Mouse (Mus musculus) left cerebral cortex, postnatal 14 days (tissue): ENCODE data around the gene Efemp2. TPM values are rescaled to one million over a fixed set of nuclear protein-coding genes. Genes with fewer than 3 reads are reported as not detected.
A peak's percentile ranks its signal among the peaks of the same experiment; 100 is the strongest.

Experiments
- DNase-seq, 2 experiments: peaks; one replicate each; pipeline ENCODE4 v3.0.0; 2021 to 2022; ENCODE audit warnings: low spot score in 2 of 2, mixed read lengths in 1 of 2
- intact Hi-C: fragments of 180-260 bp; cut with DNase I; formaldehyde crosslinking; loops from one replicate; pipeline ENCODE4 v1.15.1; 2025
- long read RNA-seq, 2 experiments: library from polyadenylated mRNA; stranded (forward); transcript quantifications; one replicate each; pipeline ENCODE4 v2.0.0; 2021
- total RNA-seq, 2 experiments: library from RNA; stranded (reverse); gene quantifications; 2 replicates each; pipeline ENCODE4 v1.2.3; 2021

The Efemp2 gene
- 10 to 100 TPM; 14.5 to 15.9 TPM for total RNA-seq
- long read RNA-seq, experiment 1, transcript Efemp2-204 (11 exons, 1,557 nt), result major isoform, 13 of 20 reads
- long read RNA-seq, experiment 1, partial matches to known transcripts, result 0 of 20 reads
- long read RNA-seq, experiment 1, other reads (novel, unspliced or antisense), result 6 of 20 reads
- long read RNA-seq, experiment 2, transcript Efemp2-204 (11 exons, 1,557 nt), result major isoform, 7 of 17 reads
- long read RNA-seq, experiment 2, partial matches to known transcripts, result 0 of 17 reads
- long read RNA-seq, experiment 2, other reads (novel, unspliced or antisense), result 8 of 17 reads

DNA sequence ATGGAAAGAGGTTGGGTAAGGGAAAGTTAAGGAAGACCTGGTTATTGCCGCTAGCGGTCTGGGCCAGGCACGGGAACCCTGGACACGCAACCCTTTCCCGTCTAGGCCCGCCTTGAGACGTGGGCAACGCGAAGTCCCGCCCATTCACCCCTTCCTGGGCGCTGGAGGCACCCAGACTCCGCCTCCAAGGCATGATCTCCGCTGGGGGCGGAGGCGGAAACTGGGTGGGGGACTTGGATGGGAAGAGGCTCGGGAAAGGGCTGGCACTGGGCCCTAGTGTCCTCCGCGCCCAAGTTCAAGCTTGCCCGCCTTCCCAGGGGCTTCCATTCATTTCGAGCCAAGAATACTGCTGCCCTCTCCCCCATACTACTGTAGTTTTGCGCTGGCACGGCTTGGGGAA lies at the start of gene Efemp2:
Gene Efemp2, plus strand, starts transcription at position 235 of the 400 bp plus-strand sequence.
- intact Hi-C loops, result no loop called here
- DNase-seq, result peak; percentile 50 to 71

- no peak for DNase-seq
- intact Hi-C loops, result no loop called here
Measured at GRCm38 (mm10) chr19:5424092-5424781, 49.5 kb upstream of the Efemp2 start.

GRCm38 (mm10) chr19:5424782-5425741 lies 48.7 kb upstream of the Efemp2 start, which contains the start of the genes Drap1 and AI837181:
Gene Drap1 (minus strand): TSS chr19:5424979.
Gene AI837181 (plus strand): TSS chr19:5425144.
- intact Hi-C loops, result no loop called here
- DNase-seq, result peak; percentile 93 to 95

GRCm38 (mm10) chr19:5425906-5426565 lies 47.7 kb upstream of the Efemp2 start:
- no peak for DNase-seq
- intact Hi-C loops, result no loop called here

DNA sequence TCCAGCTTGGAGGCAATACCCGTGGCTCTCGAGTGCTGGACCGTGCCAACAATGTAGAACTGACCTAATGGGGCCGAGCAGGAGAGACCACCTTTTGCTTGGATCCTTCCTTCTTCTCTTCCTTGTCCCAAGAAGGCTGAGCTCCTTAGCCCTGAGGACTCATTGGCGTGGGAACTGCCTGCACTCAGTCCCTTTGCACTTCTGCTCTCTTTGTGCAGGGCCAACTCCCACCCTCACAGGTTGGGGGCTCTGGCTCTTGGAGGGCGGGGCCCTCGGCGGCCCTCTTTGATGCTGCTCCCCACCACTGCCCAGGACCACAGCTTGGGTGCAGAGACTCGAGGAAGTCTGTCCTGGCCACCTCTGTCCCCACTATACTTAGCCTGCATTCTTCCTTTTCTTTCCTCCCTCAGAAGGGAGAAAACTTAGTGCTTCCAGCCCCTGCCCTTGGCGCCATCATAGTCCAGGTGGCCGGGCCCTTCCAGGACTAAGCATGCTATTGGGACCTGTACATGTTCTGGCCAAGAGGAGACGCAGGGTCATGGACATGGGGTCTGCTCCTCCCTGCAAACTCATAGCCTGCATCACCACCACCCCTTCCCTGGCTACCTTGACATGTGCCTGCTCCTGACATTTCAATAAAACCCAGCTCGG lies 47.0 kb upstream of the Efemp2 start:
- no peak for DNase-seq
- intact Hi-C loops, result no loop called here

DNA sequence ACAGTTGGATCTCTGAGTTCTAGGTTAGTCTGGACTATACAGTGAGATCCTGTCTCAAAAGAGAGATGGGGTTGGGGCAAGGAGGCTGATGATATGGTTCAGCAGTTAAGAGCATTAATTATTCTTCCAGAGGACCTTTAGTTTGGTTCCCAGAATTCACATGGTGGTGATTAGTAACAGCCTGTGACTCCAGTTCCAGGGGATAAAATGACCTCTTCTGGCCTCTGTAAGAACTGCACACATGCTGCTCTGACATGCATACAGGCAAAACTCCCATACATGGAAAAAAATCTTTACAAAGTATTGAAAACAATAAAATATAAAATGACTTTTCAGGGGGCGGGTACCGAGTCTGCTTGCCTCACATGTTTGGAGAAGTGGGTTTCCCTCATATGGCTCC lies 45.7 kb upstream of the Efemp2 start:
- intact Hi-C loops, result no loop called here
- no peak for DNase-seq

DNA sequence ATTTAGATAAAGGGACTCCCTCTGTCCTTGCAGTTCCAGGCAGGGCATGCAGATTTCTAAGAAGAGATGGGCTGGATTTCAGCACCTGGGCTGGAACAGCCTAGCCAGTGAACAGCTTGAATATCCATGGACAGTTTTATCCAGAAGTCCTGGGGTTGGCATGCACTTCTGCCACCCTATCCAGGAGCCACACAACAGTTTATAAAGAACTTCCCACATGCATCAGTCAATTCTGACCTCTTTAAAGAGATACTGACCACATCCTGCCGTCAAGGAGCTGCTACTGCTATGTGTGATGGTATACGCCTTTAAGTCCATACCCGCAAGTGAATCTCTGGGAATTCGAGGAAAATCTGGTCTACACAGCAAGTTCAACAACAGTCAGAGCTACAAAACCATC lies 44.5 kb upstream of the Efemp2 start:
- intact Hi-C loops, result no loop called here
- no peak for DNase-seq

- intact Hi-C loops, result loop anchor here (10.0 kb wide), 1 partner anchor 135 kb away; the partner anchor contains the start of genes Ap5b1 and Ovol1
- DNase-seq, result no peak
Measured at GRCm38 (mm10) chr19:5429806-5430205, 43.9 kb upstream of the Efemp2 start.

- DNase-seq, result no peak
- intact Hi-C loops, result loop anchor here (10.0 kb wide), 1 partner anchor 134 kb away; the partner anchor contains the start of genes Ap5b1 and Ovol1
Measured at GRCm38 (mm10) chr19:5430408-5430807, 43.3 kb upstream of the Efemp2 start.

DNA sequence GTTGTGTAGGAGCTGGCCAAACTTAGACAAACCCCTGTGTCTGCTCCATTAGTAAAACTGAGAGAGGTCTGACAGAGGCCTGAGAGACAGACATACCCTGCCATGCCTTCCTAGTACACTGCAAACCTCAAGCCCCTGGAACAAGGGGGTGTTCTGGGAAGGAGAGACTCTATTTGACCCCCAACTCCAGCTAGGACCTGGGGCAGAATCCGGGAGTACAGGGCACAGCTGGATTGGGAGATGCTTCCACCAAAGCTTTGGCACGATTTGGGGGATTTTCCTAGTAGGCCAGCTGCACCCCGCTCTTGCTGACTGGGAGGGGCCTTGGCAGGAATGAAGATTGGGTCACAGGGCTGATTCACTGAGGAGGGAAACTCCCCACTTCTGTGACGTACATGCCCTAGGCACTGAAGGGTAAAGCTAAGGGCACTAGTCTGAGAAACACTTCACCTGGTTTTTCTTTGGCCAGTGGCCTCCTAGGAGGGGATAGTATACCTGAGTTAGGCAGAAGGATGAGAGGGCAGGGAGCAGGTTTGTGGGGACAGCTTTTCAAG lies 41.8 kb upstream of the Efemp2 start:
- intact Hi-C loops, result loop anchor here (10.0 kb wide), 1 partner anchor 133 kb away; the partner anchor contains the start of genes Ap5b1 and Ovol1
- DNase-seq, result no peak

GRCm38 (mm10) chr19:5432992-5433852 lies 40.5 kb upstream of the Efemp2 start:
- no peak for DNase-seq
- intact Hi-C loops, result loop anchor here (10.0 kb wide), 1 partner anchor 132 kb away; the partner anchor contains the start of genes Ap5b1 and Ovol1

GRCm38 (mm10) chr19:5433951-5434350 lies 39.8 kb upstream of the Efemp2 start:
- no peak for DNase-seq
- intact Hi-C loops, result loop anchor here (10.0 kb wide), 1 partner anchor 131 kb away; the partner anchor contains the start of genes Ap5b1 and Ovol1

GRCm38 (mm10) chr19:5444371-5444908 lies 29.3 kb upstream of the Efemp2 start:
- no peak for DNase-seq
- intact Hi-C loops, result no loop called here

DNA sequence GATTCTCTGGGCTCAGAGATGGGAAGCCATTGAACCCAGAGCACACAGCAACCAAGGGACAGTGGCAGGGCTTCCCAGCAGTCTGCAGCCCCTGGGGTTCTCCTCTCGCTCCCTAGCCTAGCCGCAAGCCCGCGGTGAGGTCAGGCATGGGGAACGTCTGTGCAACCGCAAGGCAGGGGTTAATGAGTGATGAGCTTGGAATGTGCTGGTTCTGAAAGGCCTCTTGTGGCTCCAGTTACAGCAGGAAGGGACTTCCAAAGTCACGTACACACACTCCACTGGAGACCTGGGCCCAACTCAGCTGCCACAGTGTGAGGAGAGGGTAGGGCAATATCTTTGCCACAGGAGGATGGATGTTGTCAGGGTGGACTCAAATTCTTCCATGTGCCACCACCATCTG lies 28.8 kb upstream of the Efemp2 start:
- intact Hi-C loops, result no loop called here
- DNase-seq, result no peak

DNA sequence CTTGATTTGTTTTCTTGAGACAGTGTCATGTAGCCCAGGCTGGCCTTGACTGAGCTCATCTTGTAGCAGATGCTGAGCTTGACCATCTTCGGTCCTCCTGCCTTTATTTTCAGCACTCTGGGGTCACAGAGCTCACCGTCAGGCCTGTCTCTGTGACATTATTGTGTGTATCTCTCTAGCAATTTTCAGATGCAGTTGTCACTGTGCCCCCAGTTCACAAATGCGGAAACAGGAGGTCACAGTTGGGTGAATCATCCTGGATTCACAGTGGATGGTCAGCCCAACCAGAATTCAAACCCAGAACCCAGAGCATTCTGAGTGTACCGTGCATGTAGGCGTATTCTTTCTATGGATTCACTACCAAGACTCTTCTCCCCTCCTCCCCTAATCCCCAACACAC lies 28.0 kb upstream of the Efemp2 start:
- intact Hi-C loops, result no loop called here

GRCm38 (mm10) chr19:5447515-5448353 lies 26.0 kb upstream of the Efemp2 start, which contains the start of gene Fosl1:
Gene Fosl1 (plus strand): TSS chr19:5447547.
- intact Hi-C loops, result no loop called here
- peak; percentile 67 to 70 for DNase-seq

More for the DNA sequence above, 28.0 kb upstream of the Efemp2 start:
- DNase-seq, result no peak
